Mouse (Mus musculus) kidney, postnatal 10 days (tissue): ENCODE results near the gene Slc4a4.
"Not testable (repeated sequence)": the region's sequence is repeated elsewhere in the genome, so short reads cannot be mapped to it uniquely, and the experiment has no call there.

Experiments used
- DNase-seq: peaks from one replicate; pipeline ENCODE4 v3.0.0; 2021; ENCODE audit warnings: mixed read lengths

The Slc4a4 gene

GRCm38 (mm10) chr5:89096371-89096770 is 209.8 kb downstream of the Slc4a4 start:
- DNase-seq, result no peak

GRCm38 (mm10) chr5:89097291-89097690 is 210.7 kb downstream of the Slc4a4 start:
- no peak for DNase-seq

GRCm38 (mm10) chr5:89098121-89098520 is 211.5 kb downstream of the Slc4a4 start:
- DNase-seq, result no peak

- DNase-seq, result no peak
Measured at GRCm38 (mm10) chr5:89099886-89100285, 213.3 kb downstream of the Slc4a4 start.

- DNase-seq, result no peak
Measured at GRCm38 (mm10) chr5:89102560-89102959, 215.9 kb downstream of the Slc4a4 start.

GRCm38 (mm10) chr5:89105346-89105745 is 218.7 kb downstream of the Slc4a4 start:
- no peak for DNase-seq

- DNase-seq, result no peak
Measured at GRCm38 (mm10) chr5:89106217-89106616, 219.6 kb downstream of the Slc4a4 start.

GRCm38 (mm10) chr5:89108809-89109208 is 222.2 kb downstream of the Slc4a4 start:
- DNase-seq, result no peak

GRCm38 (mm10) chr5:89109832-89110231 is 223.2 kb downstream of the Slc4a4 start:
- no peak for DNase-seq

- not testable (repeated sequence) for DNase-seq
Measured at GRCm38 (mm10) chr5:89111987-89112386, 225.4 kb downstream of the Slc4a4 start.

- DNase-seq, result no peak
Measured at GRCm38 (mm10) chr5:89120881-89121280, 234.3 kb downstream of the Slc4a4 start.

GRCm38 (mm10) chr5:89123270-89123903 is 236.8 kb downstream of the Slc4a4 start:
- DNase-seq, result peak; percentile 76

GRCm38 (mm10) chr5:89128210-89128609 is 241.6 kb downstream of the Slc4a4 start:
- no peak for DNase-seq

GRCm38 (mm10) chr5:89135776-89136175 is 249.2 kb downstream of the Slc4a4 start:
- DNase-seq, result no peak

- DNase-seq, result no peak
Measured at GRCm38 (mm10) chr5:89140070-89140469, 253.5 kb downstream of the Slc4a4 start.

GRCm38 (mm10) chr5:89141761-89142160 is 255.1 kb downstream of the Slc4a4 start:
- no peak for DNase-seq

GRCm38 (mm10) chr5:89146276-89146675 is 259.7 kb downstream of the Slc4a4 start:
- DNase-seq, result no peak

GRCm38 (mm10) chr5:89147282-89147790 is 260.7 kb downstream of the Slc4a4 start:
- peak; percentile 27 for DNase-seq

GRCm38 (mm10) chr5:89149436-89150040 is 262.9 kb downstream of the Slc4a4 start:
- DNase-seq, result no peak

- DNase-seq, result no peak
Measured at GRCm38 (mm10) chr5:89151076-89151475, 264.5 kb downstream of the Slc4a4 start.

- no peak for DNase-seq
Measured at GRCm38 (mm10) chr5:89171025-89171718, 284.6 kb downstream of the Slc4a4 start.

- DNase-seq, result no peak
Measured at GRCm38 (mm10) chr5:89190063-89190462, 303.4 kb downstream of the Slc4a4 start.

GRCm38 (mm10) chr5:89194654-89195053 is 308.0 kb downstream of the Slc4a4 start:
- peak; percentile 37 for DNase-seq

- no peak for DNase-seq
Measured at GRCm38 (mm10) chr5:89198501-89198900, 311.9 kb downstream of the Slc4a4 start.
